Mouse (Mus musculus) gastrocnemius, postnatal 14 days (tissue): ENCODE measurements around the gene Nsa2. TPM values are rescaled to one million over a fixed set of nuclear protein-coding genes. Genes with fewer than 3 reads are reported as not detected.
A peak's percentile ranks its signal among the peaks of the same experiment; 100 is the strongest.
"Not testable (repeated sequence)": the region's sequence is repeated elsewhere in the genome, so short reads cannot be mapped to it uniquely, and the experiment has no call there.

Experiments
- DNase-seq: peaks from one replicate; pipeline ENCODE4 v3.0.0; 2021; ENCODE audit warnings: mixed read lengths
- intact Hi-C: fragments of 180-260 bp; cut with DNase I; formaldehyde crosslinking; loops from one replicate; pipeline ENCODE4 v1.15.1; 2025; ENCODE audit warnings: low total_unique reads
- long read RNA-seq, 2 experiments: library from polyadenylated mRNA; stranded (forward); transcript quantifications; one replicate each; pipeline ENCODE4 v2.0.0; 2021
- total RNA-seq, 2 experiments: library from RNA; stranded (reverse); gene quantifications; 2 replicates each; pipeline ENCODE4 v1.2.3; 2021

Nsa2 gene
- total RNA-seq = 10 to 100 TPM; 66.5 to 67.6 TPM
- long read RNA-seq, experiment 1, transcript Nsa2-201 (6 exons, 2,700 nt) = major isoform, 22 of 25 reads
- long read RNA-seq, experiment 1, partial matches to known transcripts = 2 of 25 reads
- long read RNA-seq, experiment 1, other reads (novel, unspliced or antisense) = 1 of 25 reads
- long read RNA-seq, experiment 2, transcript Nsa2-201 (6 exons, 2,700 nt) = major isoform, 17 of 18 reads
- long read RNA-seq, experiment 2, partial matches to known transcripts = 1 of 18 reads
- long read RNA-seq, experiment 2, other reads (novel, unspliced or antisense) = 0 of 18 reads

- intact Hi-C loops = no loop called here
- DNase-seq = peak; percentile 86
Measured at GRCm38 (mm10) chr13:97137466-97138400, at the start of gene Nsa2, which contains the start of gene Gfm2. Nsa2 (minus strand) TSS chr13:97137937. Gfm2 (plus strand) TSS chr13:97137937.

- no peak for DNase-seq
- intact Hi-C loops = no loop called here
Measured at GRCm38 (mm10) chr13:97186346-97186745, 48.6 kb upstream of the Nsa2 start.

- DNase-seq = no peak
- intact Hi-C loops = no loop called here
Measured at GRCm38 (mm10) chr13:97184656-97185055, 46.9 kb upstream of the Nsa2 start.

- no peak for DNase-seq
- intact Hi-C loops = no loop called here
Measured at GRCm38 (mm10) chr13:97184168-97184567, 46.4 kb upstream of the Nsa2 start.

- no peak for DNase-seq
- intact Hi-C loops = no loop called here
Measured at GRCm38 (mm10) chr13:97182821-97183220, 45.1 kb upstream of the Nsa2 start.

- no peak for DNase-seq
- intact Hi-C loops = no loop called here
Measured at GRCm38 (mm10) chr13:97180113-97180828, 42.5 kb upstream of the Nsa2 start.

- intact Hi-C loops = no loop called here
- no peak for DNase-seq
Measured at GRCm38 (mm10) chr13:97178943-97179342, 41.2 kb upstream of the Nsa2 start.

- DNase-seq = no peak
- intact Hi-C loops = no loop called here
Measured at GRCm38 (mm10) chr13:97176731-97177130, 39.0 kb upstream of the Nsa2 start.

- intact Hi-C loops = no loop called here
- DNase-seq = no peak
Measured at GRCm38 (mm10) chr13:97175520-97176264, 38.0 kb upstream of the Nsa2 start.

- DNase-seq = peak; percentile 13
Measured at GRCm38 (mm10) chr13:97145834-97146233, 8.1 kb upstream of the Nsa2 start.

GRCm38 (mm10) chr13:97142321-97142720, 4.6 kb upstream of the Nsa2 start:
- no peak for DNase-seq
- intact Hi-C loops = no loop called here

More at GRCm38 (mm10) chr13:97145834-97146233, 8.1 kb upstream of the Nsa2 start:
- intact Hi-C loops = no loop called here

- DNase-seq, intact Hi-C loops: not testable (repeated sequence)
Measured at GRCm38 (mm10) chr13:97138404-97138931, 731 bp upstream of the Nsa2 start.

- DNase-seq, intact Hi-C loops: not testable (repeated sequence)
Measured at GRCm38 (mm10) chr13:97130413-97130812, 7.3 kb downstream of the Nsa2 start.

- DNase-seq, intact Hi-C loops: not testable (repeated sequence)
Measured at GRCm38 (mm10) chr13:97129654-97130053, 8.1 kb downstream of the Nsa2 start.

- no peak for DNase-seq
- intact Hi-C loops = no loop called here
Measured at GRCm38 (mm10) chr13:97121341-97121740, 16.4 kb downstream of the Nsa2 start.

GRCm38 (mm10) chr13:97109046-97109445, 28.7 kb downstream of the Nsa2 start:
- intact Hi-C loops = no loop called here

GRCm38 (mm10) chr13:97107721-97108120, 30.0 kb downstream of the Nsa2 start:
- DNase-seq, intact Hi-C loops: not testable (repeated sequence)

More at GRCm38 (mm10) chr13:97109046-97109445, 28.7 kb downstream of the Nsa2 start:
- DNase-seq = no peak

GRCm38 (mm10) chr13:97104996-97105395, 32.7 kb downstream of the Nsa2 start:
- DNase-seq = no peak
- intact Hi-C loops = no loop called here
